Mouse (Mus musculus) testis, adult 2 months (tissue): ENCODE data around the gene Fam219b. TPM values are rescaled to one million over a fixed set of nuclear protein-coding genes. Genes with fewer than 3 reads are reported as not detected.
A peak's percentile ranks its signal among the peaks of the same experiment; 100 is the strongest.

ENCODE experiments used
- H3K27ac ChIP-seq: fragments of 200-500 bp; 2 replicates; pipeline ENCODE4 v1.5.1; 2012; ENCODE audit warnings: low read depth, low read length; ENCODE audit not compliant: control insufficient read depth, insufficient read depth
- H3K27me3 ChIP-seq: fragments of 200-500 bp; 2 replicates; pipeline ENCODE4 v1.6.1; 2012; ENCODE audit warnings: mild to moderate bottlenecking, low read length, moderate library complexity; ENCODE audit not compliant: control insufficient read depth, insufficient read depth
- H3K36me3 ChIP-seq: fragments of 200-500 bp; 2 replicates; pipeline ENCODE4 v1.6.1; 2012; ENCODE audit warnings: mild to moderate bottlenecking, low read length; ENCODE audit not compliant: control insufficient read depth, insufficient read depth
- H3K4me1 ChIP-seq: fragments of 200-500 bp; 2 replicates; pipeline ENCODE4 v1.6.1; 2012; ENCODE audit warnings: low read length; ENCODE audit not compliant: control insufficient read depth, insufficient read depth
- H3K4me3 ChIP-seq: fragments of 200-500 bp; 2 replicates; pipeline ENCODE4 v1.5.1; 2012; ENCODE audit warnings: low read depth, mild to moderate bottlenecking, low read length, moderate library complexity, mixed read lengths; ENCODE audit not compliant: control insufficient read depth
- CTCF ChIP-seq: fragments of 200-500 bp; IDR thresholded peaks from 2 replicates; pipeline ENCODE4 v1.5.1; 2012; ENCODE audit warnings: low read depth, mild to moderate bottlenecking, inconsistent platforms, low read length, moderate library complexity; ENCODE audit not compliant: control insufficient read depth, insufficient read depth, insufficient replicate concordance
- POLR2A ChIP-seq: fragments of 200-500 bp; IDR thresholded peaks from 2 replicates; pipeline ENCODE4 v1.6.1; 2012; ENCODE audit warnings: low read depth, mild to moderate bottlenecking, inconsistent platforms, low read length, moderate library complexity; ENCODE audit not compliant: control insufficient read depth
- polyA plus RNA-seq: library from polyadenylated mRNA; depleted of rRNA; stranded (reverse); fragments of >200 nt; gene quantifications from 2 replicates; pipeline ENCODE4 v1.2.3, GENCODE M21; 2012; rRNA removed

Gene Fam219b
- 2.3 and 2.8 TPM in 2 replicates for polyA plus RNA-seq

- no peaks in the 10 kb centered on the region for H3K36me3 ChIP-seq
- peaks cover 8% of the 10 kb centered on the region for H3K4me1 ChIP-seq
- TF ChIP-seq CTCF (no peak), POLR2A (peak; percentile 83)
- H3K27me3 ChIP-seq: no peaks in the 10 kb centered on the region
- peak within 1 kb of the TSS; percentile 93 for H3K4me3 ChIP-seq
- peak within 1 kb of the TSS; percentile 89 for H3K27ac ChIP-seq
Measured at GRCm38 (mm10) chr9:57537044-57537727, at the start of gene Fam219b. Fam219b (plus strand) TSS chr9:57537528.

- TF ChIP-seq CTCF (no peak), POLR2A (no peak)
- Histone ChIP-seq H3K36me3 (no peaks in the 10 kb centered on the region), H3K27me3 (no peaks in the 10 kb centered on the region), H3K4me1 (peaks cover 3% of the 10 kb centered on the region; the same call in 1 of the 2 replicates), H3K4me3 (no peak overlapping the region), H3K27ac (no peak overlapping the region)
Measured at GRCm38 (mm10) chr9:57487807-57488206, 49.5 kb upstream of the Fam219b start.

- Histone ChIP-seq H3K4me3 (no peak overlapping the region), H3K36me3 (no peaks in the 10 kb centered on the region), H3K4me1 (no peaks in the 10 kb centered on the region), H3K27me3 (no peaks in the 10 kb centered on the region), H3K27ac (no peak overlapping the region)
- no peak for TF ChIP-seq CTCF
Measured at GRCm38 (mm10) chr9:57493532-57493931, 43.8 kb upstream of the Fam219b start.

- Histone ChIP-seq H3K27me3 (no peaks in the 10 kb centered on the region), H3K4me1 (no peaks in the 10 kb centered on the region), H3K4me3 (no peak overlapping the region), H3K27ac (no peak overlapping the region), H3K36me3 (no peaks in the 10 kb centered on the region)
- TF ChIP-seq CTCF: no peak
- TF ChIP-seq POLR2A: no peak
Measured at GRCm38 (mm10) chr9:57494970-57495369, 42.4 kb upstream of the Fam219b start.

- TF ChIP-seq CTCF (no peak), POLR2A (no peak)
- no peak overlapping the region for H3K27ac ChIP-seq
- H3K27me3 ChIP-seq: no peaks in the 10 kb centered on the region
- H3K4me1 ChIP-seq: no peaks in the 10 kb centered on the region
- H3K36me3 ChIP-seq: no peaks in the 10 kb centered on the region
- no peak overlapping the region for H3K4me3 ChIP-seq
Measured at GRCm38 (mm10) chr9:57497236-57497635, 40.1 kb upstream of the Fam219b start.

GRCm38 (mm10) chr9:57498536-57498935 lies 38.8 kb upstream of the Fam219b start:
- H3K27ac ChIP-seq: no peak overlapping the region
- TF ChIP-seq POLR2A: no peak
- no peak for TF ChIP-seq CTCF
- H3K36me3 ChIP-seq: no peaks in the 10 kb centered on the region
- no peaks in the 10 kb centered on the region for H3K27me3 ChIP-seq
- no peaks in the 10 kb centered on the region; the same call in 1 of the 2 replicates for H3K4me1 ChIP-seq
- no peak overlapping the region for H3K4me3 ChIP-seq

GRCm38 (mm10) chr9:57501452-57501851 lies 35.9 kb upstream of the Fam219b start:
- no peak overlapping the region for H3K27ac ChIP-seq
- peaks cover 15% of the 10 kb centered on the region for H3K4me1 ChIP-seq
- no peaks in the 10 kb centered on the region for H3K27me3 ChIP-seq
- no peak overlapping the region for H3K4me3 ChIP-seq
- H3K36me3 ChIP-seq: no peaks in the 10 kb centered on the region
- TF ChIP-seq POLR2A (no peak), CTCF (no peak)
